Mouse (Mus musculus) layer of hippocampus, adult 8-10 months (tissue): ENCODE measurements around the gene Herc4. TPM values are rescaled to one million over a fixed set of nuclear protein-coding genes. Genes with fewer than 3 reads are reported as not detected.
A peak's percentile ranks its signal among the peaks of the same experiment; 100 is the strongest.

ENCODE experiments used
- DNase-seq, 2 experiments: peaks; one replicate each; pipeline ENCODE4 v3.0.0; 2022; ENCODE audit warnings: low spot score in 2 of 2
- total RNA-seq, 4 experiments: library from RNA; stranded (reverse); gene quantifications; 2 replicates each; pipeline ENCODE4 v1.2.4; 2022

The Herc4 gene
- total RNA-seq, 4 experiments from 2014 or later = 39.5 to 49.5 (median 40.2) TPM

DNA sequence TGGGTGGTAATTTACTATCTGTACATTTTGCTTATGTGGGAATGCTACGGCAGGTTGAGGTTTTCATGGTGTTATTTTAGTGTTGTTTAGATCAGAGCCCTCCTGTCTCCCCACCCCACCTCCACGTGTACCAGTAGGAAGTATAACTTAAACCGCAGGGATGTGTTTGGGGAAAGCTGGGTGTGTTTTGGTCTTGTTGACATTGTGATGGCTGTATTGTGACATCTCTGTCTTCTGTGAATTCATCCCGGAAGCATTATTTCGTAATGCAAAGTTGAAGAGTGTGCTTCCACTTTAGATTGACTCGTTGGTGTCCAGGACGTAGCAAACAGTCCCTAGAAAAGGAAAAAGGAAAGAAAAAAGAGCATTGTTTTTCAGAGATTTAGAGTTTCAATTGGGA lies 3.8 kb downstream of the Herc4 start:
- DNase-seq = no peak

DNA sequence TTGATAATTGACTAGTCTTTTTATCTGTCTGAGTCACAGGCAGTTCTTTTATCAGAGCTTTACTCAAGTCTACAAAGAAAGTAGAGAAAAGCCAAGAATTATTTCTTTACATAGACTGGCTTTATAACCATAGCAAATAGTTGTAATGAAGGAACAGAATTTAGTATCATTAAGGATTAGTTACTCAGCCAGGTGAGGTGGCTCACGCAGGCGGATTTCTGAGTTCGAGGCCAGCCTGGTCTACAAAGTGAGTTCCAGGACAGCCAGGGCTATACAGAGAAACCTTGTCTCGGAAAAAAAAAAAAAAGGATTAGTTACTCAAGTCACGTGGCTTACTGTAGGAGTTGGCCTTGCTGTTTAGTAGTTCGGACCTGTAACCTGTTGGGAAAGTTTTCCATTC lies 4.8 kb downstream of the Herc4 start:
- DNase-seq = no peak

DNA sequence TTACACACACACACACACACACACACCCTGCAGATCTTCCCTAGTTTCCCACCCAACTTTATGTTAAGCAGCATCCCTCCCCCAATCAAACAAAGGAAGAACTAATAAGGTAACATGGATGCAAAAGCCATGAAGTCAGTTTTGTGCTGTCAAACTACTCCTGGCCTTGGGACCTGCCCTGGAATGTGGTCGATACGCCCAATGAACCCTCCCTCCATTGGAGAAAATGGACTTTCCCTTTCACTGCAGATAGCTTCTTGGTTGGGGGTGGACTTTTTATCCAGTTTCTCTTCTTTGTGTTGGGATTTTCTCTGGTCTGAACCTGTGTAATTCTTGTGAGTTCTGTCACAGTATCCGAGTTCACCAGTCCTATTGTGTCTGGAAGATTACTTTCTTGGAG lies 15.1 kb downstream of the Herc4 start:
- no peak for DNase-seq

DNA sequence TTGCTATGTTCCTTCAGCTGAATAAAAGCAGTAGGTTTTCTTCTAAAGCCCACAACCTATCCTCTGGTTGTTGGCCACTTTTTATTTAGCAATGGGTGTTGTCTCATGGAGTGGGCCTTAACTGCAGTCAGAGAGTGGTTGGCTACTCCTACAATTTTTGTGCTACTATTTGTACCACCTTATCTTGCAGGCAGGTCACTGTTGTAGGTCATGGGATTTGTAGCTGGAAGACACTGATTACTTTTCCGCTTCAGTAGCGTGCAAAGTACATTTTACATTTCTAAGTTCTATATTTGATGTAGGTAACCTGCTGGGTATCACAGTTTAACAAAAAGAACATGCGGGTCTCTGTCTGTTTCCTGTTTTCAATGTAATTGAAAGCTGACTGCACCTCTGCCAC lies 15.7 kb downstream of the Herc4 start:
- DNase-seq = no peak

DNA sequence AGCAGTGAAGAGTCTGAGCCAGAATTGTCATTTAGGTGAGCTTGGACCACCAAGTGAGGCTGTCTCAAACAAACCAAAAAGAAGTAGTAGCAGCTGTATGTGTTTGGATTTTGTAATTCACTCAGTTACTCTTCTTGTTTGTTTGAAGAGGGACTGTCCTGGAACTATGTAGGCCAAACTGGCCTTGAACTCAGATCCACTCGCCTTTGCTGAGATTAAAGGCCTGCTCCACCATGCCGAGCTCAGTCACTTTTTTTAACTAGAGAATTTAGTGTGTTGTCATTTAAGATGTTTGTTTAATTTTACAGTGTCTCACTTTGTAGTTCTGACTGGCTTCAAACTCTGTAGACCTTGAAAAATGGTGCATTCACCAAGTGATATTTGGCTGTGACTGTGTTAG lies 24.3 kb downstream of the Herc4 start:
- no peak for DNase-seq

DNA sequence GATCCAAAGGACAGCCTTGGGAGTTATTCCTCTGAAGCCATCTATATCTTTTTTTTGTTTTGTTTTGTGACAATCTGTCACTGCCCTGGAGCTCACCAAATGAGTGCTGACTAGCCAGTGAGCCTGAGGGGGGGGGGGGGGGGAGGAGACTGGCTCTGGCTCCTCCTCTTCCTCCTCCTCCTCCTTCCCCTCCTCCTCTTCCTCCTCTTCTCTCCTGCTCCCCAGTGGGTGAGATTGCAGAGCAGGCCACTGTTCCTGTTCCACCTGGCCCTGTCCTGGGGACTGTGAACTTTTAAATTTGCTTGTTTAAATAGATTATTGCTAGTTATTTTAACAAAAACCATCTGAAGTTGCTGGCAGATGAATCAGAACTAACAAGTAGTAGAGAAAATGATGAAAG lies 28.8 kb downstream of the Herc4 start:
- no peak for DNase-seq

DNA sequence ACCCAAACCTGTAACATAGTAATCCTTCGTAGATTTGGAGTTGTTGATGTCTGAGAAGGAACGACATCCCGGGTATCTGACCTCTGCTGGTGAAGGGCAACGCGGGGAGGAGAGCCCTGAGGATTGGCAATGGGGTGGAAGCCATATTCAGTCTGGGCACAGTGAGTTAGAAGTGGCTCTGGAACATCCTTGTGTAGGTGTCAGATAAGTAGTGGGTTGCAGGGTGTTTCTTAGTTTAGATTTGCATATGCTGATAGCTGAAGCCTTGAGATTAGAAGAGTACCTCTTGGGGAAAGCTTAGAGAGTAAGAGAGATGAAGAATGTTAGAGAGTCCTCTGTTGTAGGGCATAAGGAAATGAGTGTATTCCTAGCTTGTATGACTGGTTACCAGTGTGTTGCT lies 29.3 kb downstream of the Herc4 start:
- no peak for DNase-seq

DNA sequence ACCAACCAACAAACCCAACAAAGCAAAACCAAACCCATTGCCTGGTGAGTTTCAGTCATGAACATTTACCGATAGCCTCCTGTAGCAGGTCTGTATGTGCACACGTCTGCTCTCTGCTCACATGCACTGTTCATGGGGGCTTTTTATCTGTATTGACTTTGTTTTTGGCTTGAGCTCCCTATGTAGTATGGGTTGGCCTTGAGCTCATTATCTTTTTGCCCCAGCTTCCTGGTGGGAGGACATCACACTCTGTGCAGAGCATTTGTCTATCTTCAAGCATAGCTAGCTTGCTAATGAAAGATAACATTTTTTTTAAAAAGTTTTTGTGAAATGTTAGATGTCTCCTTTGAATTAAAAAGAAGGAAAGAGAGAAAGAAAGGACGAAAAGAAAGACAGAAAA lies 33.4 kb downstream of the Herc4 start:
- no peak for DNase-seq

DNA sequence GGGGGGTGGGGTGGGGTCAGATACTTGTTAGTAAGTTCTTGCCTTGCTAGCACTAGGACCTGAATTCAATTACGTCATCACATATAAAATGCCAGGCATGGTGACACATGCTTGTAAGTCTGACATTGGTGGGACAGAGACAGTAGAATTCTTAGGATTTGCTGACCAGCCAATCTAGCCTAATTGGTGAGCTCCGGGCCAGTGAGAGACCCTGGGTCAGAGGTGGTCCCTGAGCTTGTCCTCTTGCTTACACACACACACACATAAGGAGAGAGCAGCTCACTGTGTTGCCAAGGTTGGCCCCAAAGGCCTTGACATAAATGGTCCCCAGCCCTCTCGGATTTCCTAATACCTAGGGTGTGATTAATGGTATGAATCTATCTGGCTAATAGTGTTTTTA lies 36.2 kb downstream of the Herc4 start:
- DNase-seq = no peak

DNA sequence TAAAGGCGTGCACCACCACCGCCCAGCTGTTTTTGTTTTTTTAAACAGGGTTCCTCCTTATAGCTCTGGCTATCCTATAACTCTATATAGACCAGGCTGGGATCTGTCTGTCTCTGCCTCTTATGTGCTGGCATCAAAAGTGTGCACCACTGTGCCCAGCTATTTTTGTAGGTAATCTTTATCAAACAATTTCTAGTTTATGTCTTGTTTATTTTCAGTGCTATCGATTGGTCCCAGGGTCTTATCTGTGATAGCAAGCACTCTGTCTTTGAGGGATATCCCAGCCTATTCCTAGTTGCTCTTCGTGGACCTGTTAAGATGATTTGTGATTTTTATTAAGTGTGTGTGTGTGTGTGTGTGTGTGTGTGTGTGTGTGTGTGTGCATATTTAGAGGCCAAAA lies 38.8 kb downstream of the Herc4 start:
- no peak for DNase-seq

DNA sequence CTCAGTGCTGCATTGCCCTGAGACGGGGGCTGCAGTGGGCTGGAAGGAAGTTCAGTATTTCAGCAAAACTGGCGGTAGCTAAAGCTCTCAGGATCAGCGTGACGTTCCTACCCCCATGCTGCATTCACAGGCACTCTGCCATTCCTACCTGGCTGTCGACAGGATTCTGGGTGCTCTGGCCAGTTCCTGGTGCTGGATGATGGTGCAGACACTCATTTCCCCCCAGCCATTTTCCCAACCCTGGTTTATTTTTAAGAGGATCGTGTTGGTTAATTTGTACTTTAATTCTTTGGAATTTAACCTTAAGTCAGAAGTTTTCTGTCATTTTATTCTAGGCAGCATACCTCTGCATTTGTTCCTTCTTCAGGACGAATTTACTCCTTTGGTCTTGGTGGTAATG lies 39.2 kb downstream of the Herc4 start:
- DNase-seq = no peak

DNA sequence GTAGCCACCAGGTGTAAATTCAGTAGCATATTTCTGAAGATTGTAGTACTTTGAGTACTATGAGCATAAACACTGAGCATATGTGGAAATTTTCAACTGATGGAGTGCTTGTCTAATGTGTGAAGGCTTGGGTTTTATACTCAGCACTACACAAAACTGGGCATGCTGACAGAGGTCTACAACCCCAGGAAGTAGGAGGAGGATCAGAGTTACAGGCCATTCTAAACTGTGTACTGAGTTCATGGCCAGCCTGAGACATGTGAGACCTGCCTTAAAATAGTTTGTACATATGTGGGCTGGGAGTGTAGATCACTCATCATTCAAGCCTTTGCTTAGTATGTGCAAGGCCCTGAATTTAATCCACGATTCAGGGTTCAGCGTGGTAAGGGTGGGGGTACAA lies 58.7 kb downstream of the Herc4 start:
- DNase-seq = no peak

DNA sequence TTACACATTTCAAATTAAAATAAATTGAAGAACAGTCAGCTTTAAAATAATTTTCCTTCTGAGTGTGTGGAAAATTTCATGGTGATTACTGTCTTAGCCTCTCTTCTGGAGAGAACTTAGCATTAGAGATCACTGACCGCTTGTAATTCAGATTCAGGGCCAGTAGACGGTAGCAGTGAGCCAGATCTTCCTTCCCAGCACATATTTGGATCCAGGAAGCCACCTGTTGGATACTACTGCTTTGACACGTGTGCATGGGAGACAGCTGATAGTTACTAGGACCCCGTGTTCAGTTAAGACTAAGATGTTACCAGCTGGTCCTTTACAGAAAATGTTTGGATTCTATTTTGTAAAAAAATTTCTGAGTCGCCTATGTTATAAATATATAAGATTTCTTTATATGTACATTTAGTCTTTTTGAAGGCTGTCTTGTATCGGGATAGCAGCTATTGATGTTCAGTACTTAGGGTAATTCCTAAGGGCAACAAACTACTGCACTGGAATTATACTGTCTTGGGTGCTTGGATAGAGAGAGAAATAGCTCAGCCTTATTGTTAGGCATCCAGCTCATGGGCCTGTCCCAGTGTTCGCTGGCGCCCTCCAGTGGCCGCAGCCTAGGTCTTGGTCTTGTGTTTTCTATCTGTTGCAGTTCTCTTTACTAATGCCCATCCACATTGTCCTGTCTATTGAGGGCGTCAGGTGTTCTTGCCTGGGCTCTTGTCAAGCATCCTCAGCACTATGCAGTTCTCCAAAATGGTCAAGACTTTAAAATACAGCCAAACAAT lies 65.2 kb downstream of the Herc4 start:
- DNase-seq = peak; percentile 64 to 83

DNA sequence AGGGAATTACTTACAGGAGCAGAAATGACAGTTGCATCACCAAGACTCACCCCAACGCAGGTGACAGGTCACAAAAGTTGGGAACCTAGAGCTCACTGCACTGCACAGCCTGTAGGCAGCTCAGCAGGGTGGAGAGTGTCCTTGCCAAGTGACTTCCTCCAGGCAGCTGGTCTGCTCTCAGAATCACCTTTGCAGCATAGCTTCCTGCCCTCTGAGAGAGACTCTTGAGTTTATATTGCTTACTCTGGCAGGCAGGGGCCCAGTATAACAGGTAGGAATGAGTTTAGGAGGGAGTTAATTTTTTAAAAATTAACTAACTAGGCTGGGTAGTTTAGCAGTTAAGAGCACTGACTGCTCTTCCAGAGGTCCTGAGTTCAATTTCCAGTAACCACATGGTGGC lies 70.1 kb downstream of the Herc4 start:
- DNase-seq = no peak

DNA sequence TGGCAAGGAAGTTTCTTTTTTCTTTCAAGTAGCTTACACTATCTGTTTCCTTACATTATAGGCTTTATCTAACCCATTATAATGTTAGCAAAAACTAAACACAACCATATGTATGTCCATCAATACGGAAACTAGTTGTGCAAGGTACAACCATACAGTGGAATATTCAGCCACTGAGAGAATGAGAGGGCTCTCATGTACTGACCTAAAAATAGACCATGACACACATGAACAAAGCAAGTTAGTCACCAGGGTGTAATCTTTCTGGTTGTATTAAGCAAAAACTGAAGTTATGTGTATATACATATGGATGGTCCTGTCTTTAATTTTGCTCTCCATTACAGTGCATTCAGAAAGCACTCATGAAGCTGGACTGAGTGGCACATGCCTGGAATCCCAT lies 83.5 kb downstream of the Herc4 start:
- DNase-seq = no peak

DNA sequence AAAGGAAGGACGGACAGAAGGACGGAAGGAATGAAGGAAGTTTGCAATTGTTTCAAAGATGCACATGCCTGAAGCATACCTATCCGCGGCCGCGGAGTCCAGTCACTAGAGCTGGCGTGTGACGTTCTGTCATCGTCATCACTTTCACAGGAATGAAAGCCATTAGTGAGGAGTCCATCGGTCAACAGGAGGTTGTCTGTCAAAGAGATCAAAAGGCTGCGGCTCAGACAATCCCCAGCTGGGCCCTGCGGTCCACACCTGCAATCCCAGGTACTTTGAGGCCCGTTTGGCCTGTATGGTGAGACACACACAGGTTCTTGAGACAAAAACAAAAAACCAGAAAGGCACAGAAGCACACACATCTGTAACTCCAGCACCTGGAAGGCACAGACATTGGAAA lies 93.3 kb downstream of the Herc4 start:
- DNase-seq = no peak

DNA sequence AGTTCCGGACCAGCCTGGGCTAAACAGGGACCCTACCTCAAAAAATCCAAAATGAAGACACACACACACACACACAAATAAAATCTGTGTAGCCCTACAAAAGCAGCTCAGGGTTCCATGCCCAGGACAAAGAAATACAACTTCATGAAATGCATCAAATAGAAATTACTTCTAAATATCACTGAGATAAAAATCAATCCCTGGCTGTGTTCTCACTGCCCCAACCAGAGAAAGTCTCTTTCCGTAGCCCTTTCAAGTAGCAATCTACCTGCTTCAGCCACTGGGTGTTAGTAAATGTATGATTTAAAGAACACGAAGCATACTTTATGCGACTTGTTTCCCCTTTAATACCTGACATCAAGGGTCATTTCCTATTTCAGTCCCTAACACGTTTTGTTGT lies 93.7 kb downstream of the Herc4 start:
- no peak for DNase-seq

DNA sequence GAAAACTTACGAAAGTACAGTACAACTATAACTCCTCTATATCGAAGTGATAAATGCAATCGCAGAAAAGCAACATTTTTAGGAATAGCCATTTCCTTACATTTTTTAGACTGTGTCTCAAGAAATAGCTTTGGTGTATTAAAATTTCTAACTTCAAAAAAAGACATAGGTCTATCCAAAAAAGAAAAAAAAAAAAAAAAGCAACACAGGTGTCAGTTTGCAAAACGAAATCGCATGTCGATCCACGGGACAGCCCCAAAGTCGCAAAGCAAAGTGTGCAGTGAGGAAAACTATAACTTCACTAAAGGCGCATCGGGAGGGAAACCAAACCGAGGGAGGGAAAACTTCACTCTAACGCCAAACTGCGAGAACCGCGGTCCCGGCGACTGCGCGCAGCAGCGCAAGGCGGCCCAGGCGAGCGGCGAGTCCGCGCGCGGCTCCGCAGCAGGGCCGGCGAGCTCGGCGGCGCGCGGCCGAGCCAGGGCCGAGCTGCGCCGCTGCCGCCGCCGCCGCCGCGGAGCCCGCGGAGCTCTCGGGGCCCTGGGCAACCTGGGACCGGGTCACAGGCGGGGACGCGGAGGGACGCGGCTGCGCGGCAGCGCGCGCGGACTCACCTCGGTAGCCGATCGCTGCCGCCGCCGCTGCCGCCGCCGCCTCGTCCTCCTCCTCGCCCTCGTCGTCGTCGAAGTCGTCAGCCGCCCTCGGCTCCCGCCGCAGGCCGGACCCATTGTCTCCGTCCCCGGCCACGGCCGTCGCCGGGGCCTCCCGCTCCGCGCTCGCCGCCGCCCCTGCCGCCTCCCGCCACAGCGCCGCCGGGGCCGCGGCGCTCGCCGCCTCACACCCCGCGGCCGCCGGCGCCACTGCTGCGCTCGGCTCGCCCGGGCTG lies 94.6 kb downstream of the Herc4 start:
- DNase-seq = peak in 1 of 2 experiments; percentile 32

DNA sequence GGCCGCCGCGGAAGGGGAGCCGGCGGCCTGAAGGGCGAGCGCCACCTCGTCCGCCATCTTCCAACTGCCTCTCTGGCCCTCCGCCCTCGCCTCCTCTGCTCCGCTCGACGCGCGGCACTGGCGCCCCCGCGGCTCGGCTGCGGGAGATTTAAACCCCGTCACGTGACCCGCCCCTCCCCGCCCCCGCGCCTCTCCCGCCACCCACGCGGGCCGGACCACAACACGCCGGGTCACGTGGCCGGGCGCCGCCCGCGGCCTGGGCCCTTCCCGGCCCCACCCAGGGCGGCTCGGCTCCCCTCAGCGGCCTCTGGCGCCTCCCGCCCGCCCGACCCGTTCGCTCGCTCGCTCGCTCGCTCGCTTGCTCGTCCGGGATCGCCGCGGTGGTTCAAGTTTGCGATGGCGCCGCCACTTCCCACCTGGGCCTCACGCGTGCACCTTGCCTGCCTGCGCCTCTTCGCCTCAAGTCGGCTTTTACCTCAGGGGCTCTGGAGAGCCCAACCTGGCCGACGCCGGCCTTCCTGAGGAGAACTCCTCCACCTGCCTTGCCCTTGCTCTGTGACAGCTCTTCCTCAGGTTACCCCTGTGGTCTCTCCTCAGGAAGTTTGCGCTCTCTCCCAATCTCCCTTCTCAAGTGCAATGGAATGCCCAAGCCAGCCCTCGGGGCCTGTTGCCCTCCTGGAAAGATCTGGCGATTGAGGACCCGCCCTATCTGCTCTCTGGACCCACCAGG lies 95.5 kb downstream of the Herc4 start:
- peak; percentile 59 to 77 for DNase-seq

DNA sequence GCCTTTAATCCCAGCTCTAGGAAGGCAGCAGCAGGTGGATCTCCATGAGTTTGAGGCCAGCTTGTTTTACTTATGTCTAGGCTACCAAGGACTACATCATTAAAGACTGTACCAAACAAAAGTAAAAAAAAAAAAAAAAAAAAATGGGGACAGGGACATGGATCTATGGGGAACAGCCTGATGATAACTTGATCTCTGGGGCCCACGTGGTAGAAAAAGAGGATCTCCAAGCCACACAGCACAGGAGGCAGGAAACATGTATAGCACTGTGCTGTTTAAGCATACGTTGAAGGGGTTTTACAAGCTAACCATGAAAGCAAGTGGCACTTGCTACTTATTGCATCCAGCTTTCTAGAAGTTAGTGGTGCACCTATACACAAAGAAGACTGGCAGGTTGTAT lies 97.7 kb downstream of the Herc4 start:
- DNase-seq = no peak

DNA sequence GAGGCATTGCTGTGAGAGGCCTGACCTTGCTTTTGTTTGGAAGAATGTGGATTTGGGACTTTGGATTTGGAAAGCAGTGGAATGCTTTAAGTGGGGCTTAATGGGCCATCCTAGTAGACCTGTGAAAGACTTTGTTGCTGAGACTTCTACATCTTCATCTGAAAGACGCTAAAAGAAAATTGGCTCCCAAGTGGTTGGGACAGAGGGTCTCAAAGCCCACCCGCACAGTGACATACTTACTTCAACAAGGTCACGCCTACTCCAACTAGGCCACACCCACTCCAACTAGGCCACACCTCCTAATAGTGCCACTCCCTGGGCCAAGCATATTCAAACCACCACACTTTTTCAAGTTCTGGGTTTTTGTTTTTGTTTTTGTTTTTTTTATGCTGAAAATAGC lies 101.1 kb downstream of the Herc4 start:
- no peak for DNase-seq

DNA sequence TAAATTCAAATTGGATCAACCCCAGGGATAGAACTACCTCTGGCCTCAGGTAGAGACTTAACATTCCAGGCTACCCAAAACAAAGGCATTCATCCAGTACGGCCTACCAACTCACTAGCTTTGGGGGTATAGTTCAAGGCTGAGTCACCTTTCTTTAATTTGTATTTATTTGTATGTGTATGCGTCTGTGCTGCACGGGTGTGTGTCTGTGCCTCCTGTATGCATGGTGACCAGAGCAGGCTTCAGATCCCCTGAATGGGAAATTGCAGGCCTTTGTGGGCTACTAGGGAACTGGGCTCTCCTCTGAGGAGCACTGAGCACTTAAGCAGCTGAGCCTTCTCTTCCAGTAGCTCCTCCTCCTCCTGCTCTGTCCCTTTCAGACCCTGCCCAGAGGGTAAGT lies 104.7 kb downstream of the Herc4 start:
- no peak for DNase-seq
